Mouse (Mus musculus): ENCODE results near the gene Gm26897. TPM values are rescaled to one million over a fixed set of nuclear protein-coding genes. Genes with fewer than 3 reads are reported as not detected.

Gm26897 gene
- not detected in 2 replicates for polyA plus RNA-seq (2012; ENCODE audit: low replicate concordance)

GRCm38 (mm10) chr5:111733851-111734250 lies at the start of gene Gm26897:
Gene Gm26897 (plus strand): TSS chr5:111733924.

Measured in leukemia stem cell, adult 10-12 weeks (primary cell).